Mouse (Mus musculus) cerebellum, adult 2 months (tissue): ENCODE data around the gene Pgm5.

Experiments used
- CTCF ChIP-seq: fragments of 200-500 bp; IDR thresholded peaks from 2 replicates; pipeline ENCODE4 v1.5.1; 2011; ENCODE audit warnings: low read depth, mild to moderate bottlenecking, control low read depth, low read length, moderate library complexity, borderline replicate concordance; ENCODE audit not compliant: insufficient read depth
- POLR2A ChIP-seq: fragments of 200-500 bp; IDR thresholded peaks from 2 replicates; pipeline ENCODE4 v1.6.1; 2011; ENCODE audit warnings: low read length, control low read depth, borderline replicate concordance; ENCODE audit not compliant: insufficient read depth

DNA sequence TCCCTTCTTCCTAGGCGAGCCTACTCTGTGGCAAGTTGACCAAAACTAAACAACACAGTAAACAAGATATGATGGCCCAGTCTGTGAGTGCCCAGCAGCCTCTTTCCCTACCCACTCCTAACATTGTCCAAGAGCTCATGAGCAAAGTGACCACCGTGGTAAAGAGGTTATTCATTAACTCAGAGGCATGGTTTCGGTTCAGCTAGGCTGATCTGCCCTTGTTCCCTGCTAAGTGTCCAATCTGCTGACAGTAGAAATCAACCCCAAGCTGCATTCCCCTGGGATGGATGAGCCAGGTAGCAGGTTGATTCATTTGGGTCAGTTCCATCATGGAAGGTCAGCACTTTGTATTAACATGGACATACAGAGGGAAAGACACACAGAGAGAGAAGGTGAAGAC lies 19.6 kb downstream of the Pgm5 start:
- TF ChIP-seq CTCF (no peak), POLR2A (no peak)
